Mouse (Mus musculus): ENCODE measurements at regions not wholly inside any gene's neighbourhood (a gene's known extent, or its start where the extent isn't known, plus 50 kb on each side); places are given as distances from the start of the nearest gene placed in this dataset.
A peak's percentile ranks its signal among the peaks of the same experiment; 100 is the strongest.

DNA sequence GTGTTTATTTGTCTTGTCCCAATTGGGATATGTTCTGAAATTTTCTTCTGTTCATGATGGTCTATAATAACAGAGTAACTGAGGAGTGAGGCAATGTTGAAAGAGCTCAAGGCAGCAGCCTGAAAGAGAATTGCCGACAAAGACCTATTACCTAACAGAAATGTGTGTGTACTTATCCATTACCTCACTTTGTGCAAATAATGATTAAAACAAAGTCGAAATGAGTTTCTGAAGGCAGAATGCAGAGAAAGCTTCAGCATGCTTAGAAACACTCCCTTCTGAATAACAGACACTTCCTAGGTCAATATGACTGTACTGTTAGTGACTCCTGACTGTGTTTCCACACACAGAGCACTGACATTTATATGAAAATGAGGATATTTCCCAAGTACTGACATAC is 63.0 kb downstream of the Kbtbd8 start:
- H3K27ac ChIP-seq (ENCODE audit: low read length), result no peak overlapping the region
- H3K27me3 ChIP-seq (replicated peaks; ENCODE audit: insufficient read depth, low read length), result no peaks in the 10 kb centered on the region
- no peak overlapping the region for H3K4me2 ChIP-seq (replicated peaks; ENCODE audit: low read depth, low read length)
- no peak overlapping the region for H3K4me3 ChIP-seq (ENCODE audit: low read depth, low read length)
- WGBS, result 20% methylated on average over 2 of the region's 2 CpGs
- no peaks in the 10 kb centered on the region for H3K4me1 ChIP-seq (ENCODE audit: insufficient read depth, low read depth, low read length)
- DNase-seq (ENCODE audit: low spot score) (peak; percentile 79), ATAC-seq (peak; percentile 54)
- H3K9me3 ChIP-seq (ENCODE audit: low read length), result no peaks in the 10 kb centered on the region
- H3K9ac ChIP-seq (replicated peaks; ENCODE audit: low read depth), result no peak overlapping the region
- no peak for TF ChIP-seq CTCF (IDR thresholded peaks at IDR 0.05)
- no peaks in the 10 kb centered on the region for H3K36me3 ChIP-seq (ENCODE audit: insufficient read depth, low read length)

GRCm38 (mm10) chr6:95182238-95182637 is 65.2 kb downstream of the Kbtbd8 start:
- 6% methylated on average over 1 of the region's 1 CpGs for WGBS

DNA sequence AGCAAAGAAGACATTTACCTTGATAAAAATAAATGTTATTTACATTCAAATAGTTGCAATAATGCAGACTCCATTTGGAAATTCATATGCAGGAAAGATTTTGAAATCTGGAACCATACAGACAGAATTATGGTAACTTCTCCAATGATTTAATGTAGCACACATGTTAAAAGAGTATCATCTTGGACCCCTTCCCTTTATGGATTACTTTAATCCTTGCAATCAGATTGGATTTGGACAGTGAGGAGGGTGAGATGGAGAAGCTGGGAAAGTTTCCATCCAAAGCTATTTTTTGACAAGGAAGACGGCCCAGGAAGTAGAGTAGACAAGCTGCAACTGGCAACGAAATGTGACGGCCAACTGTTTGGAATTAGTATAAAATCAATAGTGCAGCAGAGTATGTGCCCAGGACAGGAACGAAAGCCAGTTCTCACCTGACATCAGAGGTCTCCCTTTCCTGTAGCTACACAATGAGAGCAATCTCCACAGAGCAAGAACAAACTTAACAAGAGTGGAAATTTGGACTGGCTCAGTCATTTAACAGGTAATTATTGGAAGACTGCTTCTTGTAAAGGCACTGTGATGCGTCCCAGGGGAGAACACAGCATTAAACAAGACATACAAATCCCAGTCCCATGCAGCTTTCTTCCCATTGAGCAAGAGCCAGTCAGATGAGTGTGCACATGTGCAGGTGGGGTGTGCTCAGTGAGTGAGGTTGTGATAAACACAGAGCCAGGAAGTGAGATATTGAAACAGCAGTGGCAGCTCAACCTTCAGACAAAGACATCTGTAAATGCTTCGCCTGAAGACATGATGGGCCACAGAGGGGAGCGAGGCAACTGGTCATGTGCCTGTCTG is 68.3 kb downstream of the Kbtbd8 start:
- 66% methylated on average over 7 of the region's 7 CpGs for WGBS
- no peak for DNase-seq (ENCODE audit: low spot score)
- no peak overlapping the region for H3K27ac ChIP-seq (ENCODE audit: low read length)
- H3K4me2 ChIP-seq (replicated peaks; ENCODE audit: low read depth, low read length), result no peak overlapping the region
- ATAC-seq, result no peak
- H3K27me3 ChIP-seq (replicated peaks; ENCODE audit: insufficient read depth, low read length), result no peaks in the 10 kb centered on the region
- no peaks in the 10 kb centered on the region for H3K4me1 ChIP-seq (ENCODE audit: insufficient read depth, low read depth, low read length)
- no peaks in the 10 kb centered on the region for H3K36me3 ChIP-seq (ENCODE audit: insufficient read depth, low read length)
- no peaks in the 10 kb centered on the region for H3K9me3 ChIP-seq (ENCODE audit: low read length)
- TF ChIP-seq EP300 (IDR thresholded peaks at IDR 0.05) (no peak), CTCF (IDR thresholded peaks at IDR 0.05) (no peak)
- no peak overlapping the region for H3K9ac ChIP-seq (replicated peaks; ENCODE audit: low read depth)
- no peak overlapping the region for H3K4me3 ChIP-seq (ENCODE audit: low read depth, low read length)

More at GRCm38 (mm10) chr6:95182238-95182637, 65.2 kb downstream of the Kbtbd8 start:
- H3K36me3 ChIP-seq (ENCODE audit: insufficient read depth, low read length), result no peaks in the 10 kb centered on the region
- H3K27ac ChIP-seq (ENCODE audit: low read length), result no peak overlapping the region
- TF ChIP-seq CTCF (IDR thresholded peaks at IDR 0.05) (no peak), EP300 (IDR thresholded peaks at IDR 0.05) (peak; percentile 88)
- ATAC-seq, result peak; percentile 70
- no peaks in the 10 kb centered on the region for H3K27me3 ChIP-seq (replicated peaks; ENCODE audit: insufficient read depth, low read length)
- peak; percentile 62 for DNase-seq (ENCODE audit: low spot score)
- no peak overlapping the region for H3K4me3 ChIP-seq (ENCODE audit: low read depth, low read length)
- no peaks in the 10 kb centered on the region for H3K4me1 ChIP-seq (ENCODE audit: insufficient read depth, low read depth, low read length)
- H3K9me3 ChIP-seq (ENCODE audit: low read length), result no peaks in the 10 kb centered on the region
- H3K9ac ChIP-seq (replicated peaks; ENCODE audit: low read depth), result no peak overlapping the region
- no peak overlapping the region for H3K4me2 ChIP-seq (replicated peaks; ENCODE audit: low read depth, low read length)

DNA sequence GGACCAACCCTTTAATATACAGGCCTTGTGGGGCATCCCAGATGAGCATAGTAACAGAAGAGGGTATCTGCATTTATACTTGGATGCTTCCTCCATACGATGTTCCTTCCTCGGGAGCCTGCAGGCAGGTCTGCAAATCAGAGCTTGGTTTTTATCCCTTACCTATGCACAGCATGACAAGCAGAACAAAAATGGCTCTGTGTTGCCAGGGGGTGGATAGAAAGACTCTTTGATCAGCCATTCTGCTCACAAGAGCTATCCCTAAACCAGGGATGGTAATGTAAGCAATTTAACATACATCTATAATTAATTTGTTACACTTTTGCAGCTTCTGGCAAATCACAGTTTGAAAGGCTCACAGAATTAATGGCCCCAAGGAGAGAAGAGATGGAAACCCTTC is 79.6 kb downstream of the Kbtbd8 start:
- no peak overlapping the region for H3K4me2 ChIP-seq (replicated peaks; ENCODE audit: low read depth, low read length)

GRCm38 (mm10) chr6:95198611-95199010 is 81.6 kb downstream of the Kbtbd8 start:
- Histone ChIP-seq H3K4me1 (ENCODE audit: insufficient read depth, low read depth, low read length) (no peaks in the 10 kb centered on the region), H3K27ac (ENCODE audit: low read length) (no peak overlapping the region), H3K9ac (replicated peaks; ENCODE audit: low read depth) (no peak overlapping the region), H3K9me3 (ENCODE audit: low read length) (no peaks in the 10 kb centered on the region), H3K4me3 (ENCODE audit: low read depth, low read length) (no peak overlapping the region), H3K27me3 (replicated peaks; ENCODE audit: insufficient read depth, low read length) (no peaks in the 10 kb centered on the region), H3K36me3 (ENCODE audit: insufficient read depth, low read length) (no peaks in the 10 kb centered on the region), H3K4me2 (replicated peaks; ENCODE audit: low read depth, low read length) (no peak overlapping the region)
- TF ChIP-seq CTCF (IDR thresholded peaks at IDR 0.05) (no peak), EP300 (IDR thresholded peaks at IDR 0.05) (no peak)
- DNase-seq (ENCODE audit: low spot score) (no peak), ATAC-seq (no peak)
- 70% methylated on average over 6 of the region's 6 CpGs for WGBS

More for the DNA sequence above, 79.6 kb downstream of the Kbtbd8 start:
- ATAC-seq, result no peak
- Histone ChIP-seq H3K36me3 (ENCODE audit: insufficient read depth, low read length) (no peaks in the 10 kb centered on the region), H3K4me1 (ENCODE audit: insufficient read depth, low read depth, low read length) (no peaks in the 10 kb centered on the region), H3K9me3 (ENCODE audit: low read length) (no peaks in the 10 kb centered on the region), H3K9ac (replicated peaks; ENCODE audit: low read depth) (no peak overlapping the region), H3K4me3 (ENCODE audit: low read depth, low read length) (no peak overlapping the region), H3K27me3 (replicated peaks; ENCODE audit: insufficient read depth, low read length) (no peaks in the 10 kb centered on the region), H3K27ac (ENCODE audit: low read length) (no peak overlapping the region)
- TF ChIP-seq CTCF (IDR thresholded peaks at IDR 0.05) (no peak), EP300 (IDR thresholded peaks at IDR 0.05) (no peak)
- no peak for DNase-seq (ENCODE audit: low spot score)
- 80% methylated on average over 2 of the region's 2 CpGs for WGBS

- 24% methylated on average over 6 of the region's 6 CpGs for WGBS
- H3K36me3 ChIP-seq (ENCODE audit: insufficient read depth, low read length), result no peaks in the 10 kb centered on the region
- H3K27ac ChIP-seq (ENCODE audit: low read length), result no peak overlapping the region
- H3K4me1 ChIP-seq (ENCODE audit: insufficient read depth, low read depth, low read length), result no peaks in the 10 kb centered on the region
- no peaks in the 10 kb centered on the region for H3K27me3 ChIP-seq (replicated peaks; ENCODE audit: insufficient read depth, low read length)
- TF ChIP-seq CTCF (IDR thresholded peaks at IDR 0.05) (no peak), EP300 (IDR thresholded peaks at IDR 0.05) (no peak)
- ATAC-seq, result no peak
- H3K9me3 ChIP-seq (ENCODE audit: low read length), result no peaks in the 10 kb centered on the region
- no peak overlapping the region for H3K9ac ChIP-seq (replicated peaks; ENCODE audit: low read depth)
- DNase-seq (ENCODE audit: low spot score), result no peak
- no peak overlapping the region for H3K4me2 ChIP-seq (replicated peaks; ENCODE audit: low read depth, low read length)
- H3K4me3 ChIP-seq (ENCODE audit: low read depth, low read length), result no peak overlapping the region
Observed at GRCm38 (mm10) chr6:95202291-95202790, 85.3 kb downstream of the Kbtbd8 start.
